Mouse (Mus musculus) lung, postnatal 0 days (tissue): Measurements from ENCODE around the gene 3110082I17Rik.

Source experiments
- CTCF ChIP-seq: IDR thresholded peaks from 2 replicates; pipeline ENCODE4 v1.5.1; 2016; ENCODE audit warnings: antibody characterized with exemption, mild to moderate bottlenecking
- EP300 ChIP-seq: IDR thresholded peaks from 2 replicates; pipeline ENCODE4 v1.6.1; 2016; ENCODE audit warnings: antibody characterized with exemption, mild to moderate bottlenecking, control low read depth

GRCm38 (mm10) chr5:139410056-139410455, 50.3 kb downstream of the 3110082I17Rik start:
- TF ChIP-seq CTCF (no peak), EP300 (no peak)
